Mouse (Mus musculus) C2C12 (cell line): ENCODE measurements around the gene Slc22a19. TPM values are rescaled to one million over a fixed set of nuclear protein-coding genes. Genes with fewer than 3 reads are reported as not detected.
"Not testable (repeated sequence)": the region's sequence is repeated elsewhere in the genome, so short reads cannot be mapped to it uniquely, and the experiment has no call there.

Experiments
- H3K27me3 ChIP-seq: one replicate; pipeline ENCODE4 v1.6.1; 2011; ENCODE audit not compliant: control insufficient read depth, insufficient read depth, insufficient read length
- H3K36me3 ChIP-seq: one replicate; pipeline ENCODE4 v1.6.1; 2011; ENCODE audit not compliant: control insufficient read depth, insufficient read depth
- H3K4me3 ChIP-seq: one replicate; pipeline ENCODE4 v1.5.1; 2011; ENCODE audit warnings: mild to moderate bottlenecking, control low read depth; ENCODE audit not compliant: poor library complexity, insufficient read depth, severe bottlenecking
- H3K79me2 ChIP-seq: one replicate; pipeline ENCODE4 v1.6.1; 2011; ENCODE audit not compliant: control insufficient read depth, insufficient read depth
- H3K79me3 ChIP-seq: one replicate; pipeline ENCODE4 v1.6.1; 2011; ENCODE audit warnings: low read depth, control low read depth
- H3ac ChIP-seq: one replicate; pipeline ENCODE3; 2011; ENCODE audit warnings: low read depth; ENCODE audit not compliant: control insufficient read depth, insufficient read length
- CEBPB ChIP-seq: IDR thresholded peaks from one replicate; pipeline ENCODE4 v1.6.1; 2011; ENCODE audit warnings: low read depth, mild to moderate bottlenecking, control low read depth, moderate library complexity
- CTCF ChIP-seq: IDR thresholded peaks from one replicate; pipeline ENCODE4 v1.5.1; 2011; ENCODE audit not compliant: control insufficient read depth, insufficient read depth, insufficient read length
- FOSL1 ChIP-seq: IDR thresholded peaks from one replicate; pipeline ENCODE4 v1.8.0; 2011; ENCODE audit warnings: mild to moderate bottlenecking, low read length; ENCODE audit not compliant: poor library complexity, insufficient read depth, severe bottlenecking
- MAX ChIP-seq: IDR thresholded peaks from one replicate; pipeline ENCODE4 v1.6.1; 2011; ENCODE audit warnings: mild to moderate bottlenecking, control low read depth
- MYOD1 ChIP-seq: IDR thresholded peaks from one replicate; pipeline ENCODE4 v1.6.1; 2011; ENCODE audit warnings: low read depth; ENCODE audit not compliant: control insufficient read depth, insufficient read length
- MYOG ChIP-seq: IDR thresholded peaks from one replicate; pipeline ENCODE4 v1.6.1; 2011; ENCODE audit not compliant: control insufficient read depth, insufficient read length; ENCODE audit errors: extremely low read depth
- USF1 ChIP-seq: IDR thresholded peaks from one replicate; pipeline ENCODE4 v1.6.1; 2011; ENCODE audit warnings: low read depth, mild to moderate bottlenecking, control low read depth, moderate library complexity
- long read RNA-seq, 2 experiments: library from polyadenylated mRNA; unstranded; transcript quantifications; one replicate each; pipeline ENCODE4 v2.0.0; 2019 to 2020
- polyA plus RNA-seq: library from polyadenylated mRNA; unstranded; fragments of >200 nt; fragmentation: generic; extraction: Trizol; gene quantifications from one replicate; pipeline ENCODE4 v1.2.1, GENCODE M21; 2012; ENCODE audit warnings: missing spikeins

Slc22a19 gene
- polyA plus RNA-seq: not detected
- long read RNA-seq, experiment 1: 0 reads
- long read RNA-seq, experiment 2: 0 reads

DNA sequence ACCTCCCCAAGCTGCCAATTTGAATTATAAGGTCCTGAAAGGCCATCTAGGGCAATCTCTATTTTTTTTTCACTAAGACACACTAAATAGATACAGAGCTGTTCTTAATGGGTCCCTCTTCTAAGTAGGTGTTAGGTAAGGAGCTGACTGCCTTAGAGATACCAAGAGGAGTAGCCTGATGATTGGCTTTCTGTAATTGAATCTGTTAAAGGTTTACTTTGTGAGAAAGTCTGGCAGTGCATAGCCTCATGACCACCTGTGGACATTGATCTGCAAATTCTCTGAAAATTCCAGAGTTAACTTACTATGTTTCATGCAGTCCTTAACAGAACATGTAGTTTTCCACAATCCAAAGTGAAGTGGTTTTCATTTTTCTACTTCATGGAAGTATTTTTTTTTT, at the start of gene Slc22a19:
TSS of gene Slc22a19 (minus strand) at position 163 of the 400 bp plus-strand sequence.
- Histone ChIP-seq H3K36me3 (no peaks in the 10 kb centered on the region), H3K4me3 (no peak within 1 kb of the TSS), H3ac (no peak within 1 kb of the TSS), H3K27me3 (no peaks in the 10 kb centered on the region), H3K79me3 (no peaks in the 10 kb centered on the region), H3K79me2 (no peaks in the 10 kb centered on the region)
- TF ChIP-seq MYOG: no peak
- no peak for TF ChIP-seq CTCF
- TF ChIP-seq MAX: no peak
- TF ChIP-seq MYOD1: no peak
- TF ChIP-seq FOSL1: no peak
- TF ChIP-seq USF1: no peak
- no peak for TF ChIP-seq CEBPB

DNA sequence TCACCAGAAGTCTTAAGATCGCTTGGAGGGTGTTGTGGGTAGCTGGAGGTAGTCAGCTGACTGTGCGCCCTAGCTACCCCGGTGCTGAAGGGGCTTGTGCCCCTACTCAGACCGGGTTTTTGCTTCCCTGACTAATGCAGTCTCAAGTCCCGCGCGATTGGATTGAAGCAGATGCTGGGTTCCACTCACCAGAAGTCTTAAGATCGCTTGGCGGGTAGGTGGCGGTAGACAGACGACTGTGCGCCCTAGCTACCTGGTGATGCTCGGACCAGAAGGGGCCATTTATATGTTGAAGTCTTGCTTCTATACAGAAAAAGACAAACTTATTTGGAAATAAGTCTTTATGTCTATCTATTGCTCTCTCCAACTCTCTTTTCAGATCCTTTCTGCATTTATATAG, 42.3 kb upstream of the Slc22a19 start:
- not testable (repeated sequence) for H3K4me3 ChIP-seq, H3K27me3 ChIP-seq

GRCm38 (mm10) chr19:7729543-7729942, 18.4 kb upstream of the Slc22a19 start:
- H3K36me3 ChIP-seq: no peaks in the 10 kb centered on the region
- H3K27me3 ChIP-seq: no peaks in the 10 kb centered on the region
- no peak for TF ChIP-seq MYOG
- TF ChIP-seq CTCF: no peak
- TF ChIP-seq FOSL1: no peak
- no peak for TF ChIP-seq CEBPB
- TF ChIP-seq MAX: no peak
- no peak for TF ChIP-seq MYOD1
- TF ChIP-seq USF1: no peak
- H3K79me3 ChIP-seq: no peaks in the 10 kb centered on the region
- H3K79me2 ChIP-seq: no peaks in the 10 kb centered on the region
- no peak overlapping the region for H3ac ChIP-seq
- no peak overlapping the region for H3K4me3 ChIP-seq

More for the DNA sequence above, 42.3 kb upstream of the Slc22a19 start:
- H3K79me3 ChIP-seq, H3K79me2 ChIP-seq, H3K36me3 ChIP-seq, H3ac ChIP-seq: not testable (repeated sequence)

- H3K27me3 ChIP-seq, H3K4me3 ChIP-seq, H3K79me3 ChIP-seq, H3ac ChIP-seq, H3K36me3 ChIP-seq, H3K79me2 ChIP-seq: not testable (repeated sequence)
Observed at GRCm38 (mm10) chr19:7693104-7693503, 18.0 kb downstream of the Slc22a19 start.

DNA sequence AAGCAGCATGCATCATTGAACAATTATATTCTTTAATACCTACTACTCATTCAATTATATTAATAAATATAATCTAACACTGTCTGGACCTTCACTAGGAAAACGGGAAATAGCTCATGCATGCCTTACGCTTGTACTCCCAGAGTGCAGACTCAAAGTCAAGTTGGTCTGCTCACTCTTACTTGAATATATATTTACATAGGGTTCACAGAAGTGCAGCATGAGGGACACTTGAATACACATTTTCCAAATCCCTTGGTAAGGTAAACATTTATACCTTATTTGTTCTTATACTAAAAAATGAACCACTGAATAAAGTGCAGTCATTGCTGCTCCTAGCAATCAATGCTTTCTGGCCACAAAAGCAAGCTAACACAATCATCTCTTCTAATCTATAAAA, 19.9 kb downstream of the Slc22a19 start:
- H3K79me3 ChIP-seq: no peaks in the 10 kb centered on the region
- H3ac ChIP-seq: no peak overlapping the region
- H3K4me3 ChIP-seq: no peak overlapping the region
- TF ChIP-seq MAX: no peak
- no peak for TF ChIP-seq CEBPB
- TF ChIP-seq CTCF: no peak
- TF ChIP-seq USF1: no peak
- TF ChIP-seq FOSL1: no peak
- no peaks in the 10 kb centered on the region for H3K27me3 ChIP-seq
- no peaks in the 10 kb centered on the region for H3K36me3 ChIP-seq
- no peaks in the 10 kb centered on the region for H3K79me2 ChIP-seq

GRCm38 (mm10) chr19:7687988-7688387, 23.1 kb downstream of the Slc22a19 start:
- TF ChIP-seq FOSL1 (no peak), MYOG (no peak)
- no peaks in the 10 kb centered on the region for H3K79me2 ChIP-seq
- H3K36me3 ChIP-seq: no peaks in the 10 kb centered on the region
- H3ac ChIP-seq: no peak overlapping the region
- H3K27me3 ChIP-seq: no peaks in the 10 kb centered on the region
- H3K4me3 ChIP-seq: no peak overlapping the region
- no peaks in the 10 kb centered on the region for H3K79me3 ChIP-seq

DNA sequence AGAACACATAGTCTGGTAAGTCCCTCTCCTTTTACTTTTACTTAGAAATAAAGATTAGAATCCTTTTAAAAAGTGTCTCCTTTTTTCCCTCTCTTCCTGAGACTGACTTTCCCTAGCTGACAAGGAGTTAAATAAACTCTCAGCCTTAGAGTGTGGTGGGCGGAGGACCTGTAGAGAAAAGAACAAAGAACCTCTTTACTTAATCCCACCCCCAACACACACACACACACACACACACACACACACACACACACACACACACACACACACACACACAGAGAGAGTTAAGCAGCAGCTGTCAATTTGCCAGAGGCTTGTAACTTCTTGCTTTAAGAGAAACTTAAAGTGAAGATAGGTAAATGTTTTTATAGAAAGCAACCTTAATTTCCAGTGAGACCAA, 39.1 kb downstream of the Slc22a19 start:
- Histone ChIP-seq H3K79me2 (no peaks in the 10 kb centered on the region), H3K79me3 (no peaks in the 10 kb centered on the region), H3K27me3 (no peaks in the 10 kb centered on the region), H3ac (no peak overlapping the region), H3K36me3 (no peaks in the 10 kb centered on the region), H3K4me3 (no peak overlapping the region)
- TF ChIP-seq MAX (no peak), MYOD1 (no peak), FOSL1 (no peak), MYOG (no peak), CTCF (no peak), USF1 (no peak), CEBPB (no peak)
